Mouse (Mus musculus): ENCODE measurements around the gene Clstn3.
A peak's percentile ranks its signal among the peaks of the same experiment; 100 is the strongest.
"Not testable (repeated sequence)": the region's sequence is repeated elsewhere in the genome, so short reads cannot be mapped to it uniquely, and the experiment has no call there.

The Clstn3 gene

GRCm38 (mm10) chr6:124448186-124448852 is 16.3 kb downstream of the Clstn3 start:
- peak in 1 of 2 experiments; percentile 52 for DNase-seq

- no peak for DNase-seq
These were observed 17.2 kb downstream of the Clstn3 start for GRCm38 (mm10) chr6:124447356-124447755.

- no peak for DNase-seq
These were observed 18.1 kb downstream of the Clstn3 start for GRCm38 (mm10) chr6:124446459-124446858.

GRCm38 (mm10) chr6:124446024-124446423 is 18.6 kb downstream of the Clstn3 start:
- no peak for DNase-seq

GRCm38 (mm10) chr6:124443338-124443737 is 21.3 kb downstream of the Clstn3 start:
- DNase-seq, result no peak

GRCm38 (mm10) chr6:124436245-124436644 is 28.3 kb downstream of the Clstn3 start:
- no peak for DNase-seq

GRCm38 (mm10) chr6:124435173-124435572 is 29.4 kb downstream of the Clstn3 start:
- no peak for DNase-seq

GRCm38 (mm10) chr6:124433688-124434324 is 30.8 kb downstream of the Clstn3 start:
- DNase-seq, result no peak

- no peak for DNase-seq
These were observed 33.7 kb downstream of the Clstn3 start for GRCm38 (mm10) chr6:124430784-124431495.

GRCm38 (mm10) chr6:124430379-124430778 is 34.2 kb downstream of the Clstn3 start:
- no peak for DNase-seq

- DNase-seq, result peak; percentile 46 to 56
These were observed 36.6 kb downstream of the Clstn3 start for GRCm38 (mm10) chr6:124427791-124428576.

- no peak for DNase-seq
These were observed 37.3 kb downstream of the Clstn3 start for GRCm38 (mm10) chr6:124427289-124427688.

GRCm38 (mm10) chr6:124426604-124427003 is 38.0 kb downstream of the Clstn3 start:
- DNase-seq, result no peak

GRCm38 (mm10) chr6:124425523-124425922 is 39.1 kb downstream of the Clstn3 start:
- no peak for DNase-seq

- DNase-seq, result not testable (repeated sequence)
These were observed 39.6 kb downstream of the Clstn3 start for GRCm38 (mm10) chr6:124425042-124425441.

GRCm38 (mm10) chr6:124424068-124424498 is 40.5 kb downstream of the Clstn3 start:
- no peak for DNase-seq

GRCm38 (mm10) chr6:124418686-124419085 is 45.9 kb downstream of the Clstn3 start:
- DNase-seq, result no peak

- peak; percentile 91 to 95 for DNase-seq
These were observed 49.1 kb downstream of the Clstn3 start for GRCm38 (mm10) chr6:124415347-124416088.

- DNase-seq, result peak; percentile 98 to 99
These were observed 49.7 kb downstream of the Clstn3 start, which contains the start of gene Pex5 for GRCm38 (mm10) chr6:124414927-124415325. Gene Pex5 (minus strand): TSS chr6:124415067.

GRCm38 (mm10) chr6:124414150-124414926 is 50.3 kb downstream of the Clstn3 start:
- peak; percentile 76 to 81 for DNase-seq

- DNase-seq, result no peak
These were observed 50.8 kb downstream of the Clstn3 start for GRCm38 (mm10) chr6:124413770-124414149.

All from cerebellum, postnatal 10 days (tissue).